Mouse (Mus musculus): ENCODE results near the gene Gm10100. TPM values are rescaled to one million over a fixed set of nuclear protein-coding genes. Genes with fewer than 3 reads are reported as not detected.
"Not testable (repeated sequence)": the region's sequence is repeated elsewhere in the genome, so short reads cannot be mapped to it uniquely, and the experiment has no call there.

Gm10100 gene
- polyA plus RNA-seq, 1 experiment = not detected

DNA sequence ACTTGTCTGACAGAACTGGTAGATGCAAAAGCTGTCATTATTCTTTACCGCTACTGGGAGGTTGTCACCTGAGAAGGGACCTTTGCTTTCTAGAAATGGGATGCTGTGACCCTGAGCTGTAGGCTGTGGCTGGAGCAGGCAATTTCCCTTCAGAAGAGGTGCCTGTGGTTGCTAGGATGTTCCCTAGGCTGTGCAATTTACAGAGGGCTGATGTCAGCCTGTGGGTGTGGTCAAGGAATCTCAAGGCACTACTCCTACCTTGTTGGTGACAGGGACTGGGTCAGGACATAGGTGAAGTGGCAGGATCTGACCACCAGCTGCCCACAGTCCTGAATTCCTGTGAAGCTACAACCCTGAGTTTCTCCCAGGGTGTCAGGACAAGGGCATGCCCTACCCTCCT, 43.4 kb downstream of the Gm10100 start:
- TF ChIP-seq CTCF (IDR thresholded peaks at IDR 0.05; ENCODE audit: borderline replicate concordance, extremely low read depth, insufficient read depth, insufficient read length) (no peak), POLR2A (IDR thresholded peaks at IDR 0.05; ENCODE audit: borderline replicate concordance, extremely low read depth, insufficient read depth, insufficient read length, poor library complexity, severe bottlenecking) (no peak)

DNA sequence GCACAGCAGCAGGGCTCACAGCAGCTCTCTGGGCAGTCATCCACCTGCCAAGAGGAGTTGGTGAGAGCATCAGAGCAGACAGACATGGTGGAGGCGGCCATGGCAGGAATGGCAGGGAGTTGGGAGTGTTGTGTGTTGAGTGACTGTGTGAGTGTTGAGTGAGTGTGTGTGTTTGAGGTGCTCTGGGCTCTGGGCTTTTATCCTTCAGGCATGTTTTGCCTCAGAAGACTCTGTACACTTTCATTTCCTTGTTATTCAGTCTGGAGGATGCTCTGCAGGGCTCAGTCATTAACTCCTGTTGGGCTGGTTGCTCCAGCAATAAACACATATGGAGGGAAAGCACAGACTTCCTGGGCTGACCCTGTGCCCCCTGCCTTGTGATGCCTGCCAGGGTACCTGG, 44.9 kb downstream of the Gm10100 start, which contains the start of gene Gm3238:
Gm3238 (minus strand) TSS at position 101 of the 400 bp plus-strand sequence.
- not testable (repeated sequence) for DNase-seq (ENCODE audit: low read depth)

More for the DNA sequence above, 43.4 kb downstream of the Gm10100 start:
- DNase-seq (ENCODE audit: low read depth) = no peak

DNA sequence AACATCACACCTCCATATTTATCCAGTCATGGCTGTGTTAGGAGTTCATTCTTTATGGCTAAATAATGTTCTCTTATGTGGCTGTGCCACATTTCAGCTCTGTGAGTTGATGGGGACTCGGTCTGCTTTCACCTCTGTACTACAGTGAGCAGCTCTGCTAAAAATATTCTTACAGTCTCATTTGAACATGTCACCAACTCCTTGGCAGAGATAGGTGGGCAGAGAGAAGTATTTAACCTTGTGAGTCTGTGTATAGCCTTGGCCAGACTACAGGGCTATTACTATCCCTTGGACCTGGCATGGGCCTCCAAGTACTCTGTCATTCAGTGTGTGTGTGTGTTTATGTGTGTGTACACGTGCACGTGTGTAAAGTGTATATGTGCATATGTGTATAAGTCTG, 45.9 kb downstream of the Gm10100 start:
- not testable (repeated sequence) for DNase-seq (ENCODE audit: low read depth)

Other genes with a start within 250 kb of the Gm10100 start
- gene Fam207a, start 210.7 kb upstream of the Gm10100 start, polyA plus RNA-seq (2012; rRNA removed) = 38.1 and 38.8 TPM in 2 replicates
- 0.62 and 0.94 TPM in 2 replicates for gene Itgb2, start 196.2 kb upstream of the Gm10100 start, polyA plus RNA-seq (2012; rRNA removed)
- gene Pttg1ip, start 144.8 kb upstream of the Gm10100 start, polyA plus RNA-seq (2012; rRNA removed) = 70.0 and 74.8 TPM in 2 replicates
- 368 and 420 TPM in 2 replicates for gene Sumo3, start 120.4 kb upstream of the Gm10100 start, polyA plus RNA-seq (2012; rRNA removed)
- gene Gm49325, start 120.3 kb upstream of the Gm10100 start, polyA plus RNA-seq (2012; rRNA removed) = not detected in 2 replicates
- 56.9 and 57.7 TPM in 2 replicates for gene Ube2g2, start 104.2 kb upstream of the Gm10100 start, polyA plus RNA-seq (2012; rRNA removed)
- 1.5 and 1.6 TPM in 2 replicates for gene Tspear, start 39.9 kb upstream of the Gm10100 start, polyA plus RNA-seq (2012; rRNA removed)
- not detected in 2 replicates for gene Gm19402, start 35.7 kb upstream of the Gm10100 start, polyA plus RNA-seq (2012; rRNA removed)
- not detected in 2 replicates for gene Gm9508, start 29.3 kb upstream of the Gm10100 start, polyA plus RNA-seq (2012; rRNA removed)
- gene Gm10272, start 19.9 kb upstream of the Gm10100 start, polyA plus RNA-seq (2012; rRNA removed) = not detected in 2 replicates
- not detected in 2 replicates for gene Gm10024, start 15.0 kb upstream of the Gm10100 start, polyA plus RNA-seq (2012; rRNA removed)
- gene Gm10142, start 10.7 kb upstream of the Gm10100 start, polyA plus RNA-seq (2012; rRNA removed) = not detected in 2 replicates
- gene Krtap12-1, start 5.9 kb upstream of the Gm10100 start, polyA plus RNA-seq (2012; rRNA removed) = not detected in 2 replicates
- gene Gm18596, start 16.2 kb downstream of the Gm10100 start, polyA plus RNA-seq (2012; rRNA removed) = not detected in 2 replicates
- not detected in 2 replicates for gene Gm9736, start 24.9 kb downstream of the Gm10100 start, polyA plus RNA-seq (2012; rRNA removed)
- gene Gm3233, start 33.2 kb downstream of the Gm10100 start, polyA plus RNA-seq (2012; rRNA removed) = not detected in 2 replicates
- not detected in 2 replicates for gene Gm3238, start 44.8 kb downstream of the Gm10100 start, polyA plus RNA-seq (2012; rRNA removed)
- not detected in 2 replicates for gene Gm7138, start 50.5 kb downstream of the Gm10100 start, polyA plus RNA-seq (2012; rRNA removed)
- gene Gm3250, start 56.1 kb downstream of the Gm10100 start, polyA plus RNA-seq (2012; rRNA removed) = not detected in 2 replicates
- not detected in 2 replicates for gene Gm7137, start 61.7 kb downstream of the Gm10100 start, polyA plus RNA-seq (2012; rRNA removed)
- gene Gm9639, start 68.6 kb downstream of the Gm10100 start, polyA plus RNA-seq (2012; rRNA removed) = not detected in 2 replicates
- gene Gm19668, start 72.6 kb downstream of the Gm10100 start, polyA plus RNA-seq (2012; rRNA removed) = not detected in 2 replicates
- gene Gm9507, start 85.4 kb downstream of the Gm10100 start, polyA plus RNA-seq (2012; rRNA removed) = not detected in 2 replicates
- gene Gm2696, start 88.2 kb downstream of the Gm10100 start, polyA plus RNA-seq (2012; rRNA removed) = 0.14 TPM in 1 of 2 replicates, not detected in the other
- not detected in 2 replicates for gene Krtap10-4, start 100.6 kb downstream of the Gm10100 start, polyA plus RNA-seq (2012; rRNA removed)
- gene Krtap10-10, start 109.5 kb downstream of the Gm10100 start, polyA plus RNA-seq (2012; rRNA removed) = not detected in 2 replicates
- gene Gm36176, start 120.3 kb downstream of the Gm10100 start, polyA plus RNA-seq (2012; rRNA removed) = not detected in 2 replicates
- gene Gm10318, start 126.4 kb downstream of the Gm10100 start, polyA plus RNA-seq (2012; rRNA removed) = 0.10 TPM in 1 of 2 replicates, not detected in the other
- gene Gm3285, start 135.5 kb downstream of the Gm10100 start, polyA plus RNA-seq (2012; rRNA removed) = not detected in 2 replicates
- 9.5 and 15.3 TPM in 2 replicates for gene Lrrc3, start 176.1 kb downstream of the Gm10100 start, polyA plus RNA-seq (2012; rRNA removed)
- 6.3 and 6.5 TPM in 2 replicates for gene Trpm2, start 244.1 kb downstream of the Gm10100 start, polyA plus RNA-seq (2012; rRNA removed)

Data from brain, embryonic 14.5 days (tissue).